16 mouse cellular contexts compared by ENCODE assay signal in the genomic region with DNA sequence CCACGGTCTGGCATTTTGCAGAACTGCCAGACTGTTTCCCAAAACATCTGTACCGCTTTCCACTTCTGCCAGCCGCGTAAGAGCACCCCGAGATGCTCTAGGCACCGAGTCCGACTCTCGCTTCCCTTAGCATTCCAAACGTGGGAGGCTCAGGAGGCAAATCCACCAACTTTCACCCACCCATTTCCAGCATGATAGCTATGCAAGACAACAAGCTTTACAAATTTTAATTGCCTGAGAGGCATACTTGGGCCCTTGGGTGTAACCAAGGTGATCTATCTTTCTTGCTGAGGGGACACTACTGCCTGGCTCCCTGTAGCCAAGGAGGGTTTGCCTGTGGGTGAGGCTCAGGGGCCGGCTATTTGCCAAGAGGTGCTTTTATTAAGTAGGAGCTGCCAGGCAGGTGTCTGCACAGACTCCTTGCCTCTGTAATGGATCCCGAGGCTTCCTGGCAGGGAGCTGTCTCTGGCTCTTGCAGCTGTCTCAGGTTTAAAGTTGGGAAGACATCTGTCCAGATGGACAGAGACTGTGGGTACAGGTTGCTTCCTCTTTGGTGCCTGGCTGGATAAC. TPM values are rescaled to one million over a fixed set of nuclear protein-coding genes. Genes with fewer than 3 reads are reported as not detected.
DNase-seq lines count a peak whose midpoint lies in the region; ATAC-seq and TF ChIP-seq lines count a peak whose summit lies in the region.
"Had no signal": no experiment of that assay in that cellular context is flagged by ENCODE, and none has a peak within 500 bp of the region (broad histone marks: within the 10 kb centered on the region; RNA-seq: fewer than 3 reads in every experiment).

No protein-coding gene starts in this region.

- TF ChIP-seq POLR2A in thymus, adult 2 months (IDR thresholded peaks at IDR 0.05; ENCODE audit: control insufficient read depth, extremely low read depth, insufficient read depth, low read length, poor library complexity): no peak

- H3K9ac ChIP-seq in midbrain, embryonic 13.5 days (replicated peaks): 0 out of 2 replicates have a peak overlapping the region, but pooled peaks have one; percentile 19
- H3K9ac ChIP-seq in lung, embryonic 15.5 days: no peak overlapping the region
- H3K9ac ChIP-seq in stomach, postnatal 0 days (ENCODE audit: low read length): no peak overlapping the region
- H3K9ac ChIP-seq: embryonic facial prominence, embryonic 12.5 days; limb, embryonic 15.5 days; neural tube, embryonic 12.5 days had no signal

- ATAC-seq in frontal cortex, adult (ENCODE audit: low TSS enrichment): peak; percentile 32; the same call in 1 of the 2 replicates
- no peak for ATAC-seq in midbrain, embryonic 13.5 days
- ATAC-seq in lung, embryonic 15.5 days (ENCODE audit: borderline replicate concordance, extremely low read depth, low FRiP score, low TSS enrichment): no peak
- no peak for ATAC-seq in stomach, postnatal 0 days (ENCODE audit: low FRiP score, low TSS enrichment)

- no peak overlapping the region for H3K4me2 ChIP-seq in midbrain, embryonic 13.5 days (replicated peaks)
- H3K4me2 ChIP-seq in lung, embryonic 15.5 days: peak overlapping the region; percentile 20
- peak overlapping the region; percentile 3; the same call in 1 of the 2 replicates for H3K4me2 ChIP-seq in stomach, postnatal 0 days (replicated peaks; ENCODE audit: low read depth)
- H3K4me2 ChIP-seq: embryonic facial prominence, embryonic 12.5 days; limb, embryonic 15.5 days; midbrain, embryonic 11.5 days; neural tube, embryonic 12.5 days had no signal

- TF ChIP-seq EP300 in stomach, postnatal 0 days (optimal IDR thresholded peaks at IDR 0.05): no peak

- intact Hi-C loops in heart, postnatal 10 days (cut with DNase I): loop anchor here (2.0 to 5.0 kb wide), 5 partner anchors 97 to 675 kb away; no protein-coding TSS in a partner anchor

- peaks cover 13% of the 10 kb centered on the region for H3K4me1 ChIP-seq in midbrain, embryonic 13.5 days (replicated peaks)
- peaks cover 16% of the 10 kb centered on the region for H3K4me1 ChIP-seq in midbrain, embryonic 10.5 days
- peaks cover 22% of the 10 kb centered on the region for H3K4me1 ChIP-seq in lung, embryonic 15.5 days
- no peaks in the 10 kb centered on the region; the same call in 1 of the 2 replicates for H3K4me1 ChIP-seq in stomach, postnatal 0 days (replicated peaks; ENCODE audit: control insufficient read depth, insufficient read depth)
- H3K4me1 ChIP-seq in thymus, adult 2 months (replicated peaks; ENCODE audit: control insufficient read depth, insufficient read depth, low read length): peaks cover 5% of the 10 kb centered on the region; the same call in 1 of the 2 replicates

- no peak for DNase-seq in frontal cortex, postnatal 25 days (ENCODE audit: low spot score in 2 of 2)
- no peak for DNase-seq in midbrain, embryonic 10.5 days (ENCODE audit: low spot score)
- peak; percentile 27 for DNase-seq in stomach, postnatal 0 days (ENCODE audit: low spot score)
- DNase-seq in thymus, adult 2 months: no peak
- no peak for DNase-seq in heart, postnatal 10 days
- DNase-seq: cerebellum, postnatal 14 days; heart, postnatal 14 days had no signal

- no peak overlapping the region for H3K4me3 ChIP-seq in midbrain, embryonic 13.5 days (replicated peaks)
- no peak overlapping the region for H3K4me3 ChIP-seq in midbrain, embryonic 10.5 days
- H3K4me3 ChIP-seq in lung, embryonic 15.5 days: no peak overlapping the region
- H3K4me3 ChIP-seq in stomach, postnatal 0 days (ENCODE audit: low read depth, low read length): no peak overlapping the region
- H3K4me3 ChIP-seq in thymus, adult 2 months (ENCODE audit: control insufficient read depth, insufficient read depth, low read length): no peak overlapping the region
- H3K4me3 ChIP-seq: embryonic facial prominence, embryonic 12.5 days; limb, embryonic 15.5 days; neural tube, embryonic 12.5 days had no signal

- peaks cover 9% of the 10 kb centered on the region; the same call in 1 of the 2 replicates for H3K27me3 ChIP-seq in midbrain, embryonic 13.5 days
- H3K27me3 ChIP-seq in midbrain, embryonic 10.5 days (ENCODE audit: low read depth, poor library complexity, severe bottlenecking): peaks cover 36% of the 10 kb centered on the region
- H3K27me3 ChIP-seq in lung, embryonic 15.5 days: no peaks in the 10 kb centered on the region; the same call in 1 of the 2 replicates
- no peaks in the 10 kb centered on the region for H3K27me3 ChIP-seq in stomach, postnatal 0 days (ENCODE audit: control insufficient read depth, insufficient read depth, low read length)
- no peaks in the 10 kb centered on the region for H3K27me3 ChIP-seq in thymus, adult 2 months (ENCODE audit: control insufficient read depth, insufficient read depth, low read length)
- H3K27me3 ChIP-seq: embryonic facial prominence, embryonic 12.5 days; limb, embryonic 15.5 days; neural tube, embryonic 12.5 days had no signal

- no peaks in the 10 kb centered on the region for H3K9me3 ChIP-seq in midbrain, embryonic 13.5 days
- no peaks in the 10 kb centered on the region for H3K9me3 ChIP-seq in midbrain, embryonic 10.5 days (replicated peaks)
- no peaks in the 10 kb centered on the region for H3K9me3 ChIP-seq in lung, embryonic 15.5 days
- no peaks in the 10 kb centered on the region for H3K9me3 ChIP-seq in stomach, postnatal 0 days (ENCODE audit: control insufficient read depth, low read length)
- H3K9me3 ChIP-seq: embryonic facial prominence, embryonic 12.5 days; limb, embryonic 15.5 days; neural tube, embryonic 12.5 days had no signal

- H3K27ac ChIP-seq in midbrain, embryonic 13.5 days: no peak overlapping the region
- no peak overlapping the region; the same call in 1 of the 2 replicates for H3K27ac ChIP-seq in midbrain, embryonic 10.5 days (replicated peaks)
- peak overlapping the region; percentile 35; the same call in 1 of the 2 replicates for H3K27ac ChIP-seq in lung, embryonic 15.5 days
- H3K27ac ChIP-seq in stomach, postnatal 0 days (replicated peaks): peak overlapping the region; percentile 30; the same call in 1 of the 2 replicates
- H3K27ac ChIP-seq in thymus, adult 2 months (ENCODE audit: control insufficient read depth, insufficient read depth, low read length): no peak overlapping the region
- H3K27ac ChIP-seq: embryonic facial prominence, embryonic 12.5 days; kidney, postnatal 0 days; limb, embryonic 15.5 days; neural tube, embryonic 12.5 days had no signal

- H3K36me3 ChIP-seq in midbrain, embryonic 13.5 days: no peaks in the 10 kb centered on the region
- H3K36me3 ChIP-seq in midbrain, embryonic 10.5 days: no peaks in the 10 kb centered on the region
- H3K36me3 ChIP-seq in lung, embryonic 15.5 days: no peaks in the 10 kb centered on the region
- no peaks in the 10 kb centered on the region for H3K36me3 ChIP-seq in stomach, postnatal 0 days (ENCODE audit: control insufficient read depth, insufficient read depth, low read length)
- no peaks in the 10 kb centered on the region for H3K36me3 ChIP-seq in thymus, adult 2 months (ENCODE audit: control insufficient read depth, insufficient read depth, low read length)
- H3K36me3 ChIP-seq: embryonic facial prominence, embryonic 12.5 days; limb, embryonic 15.5 days; neural tube, embryonic 12.5 days had no signal

- TF ChIP-seq CTCF in stomach, postnatal 0 days (IDR thresholded peaks at IDR 0.05; ENCODE audit: low read depth): no peak
- no peak for TF ChIP-seq CTCF in thymus, adult 2 months (IDR thresholded peaks at IDR 0.05; ENCODE audit: borderline replicate concordance, control insufficient read depth, extremely low read depth, insufficient read depth, low read length, poor library complexity)

- 76% methylated on average over 11 of the region's 11 CpGs for WGBS in midbrain, embryonic 13.5 days
- WGBS in midbrain, embryonic 10.5 days: 76% methylated on average over 11 of the region's 11 CpGs
- WGBS in lung, embryonic 15.5 days: 72% methylated on average over 11 of the region's 11 CpGs
- 72% methylated on average over 11 of the region's 11 CpGs for WGBS in stomach, postnatal 0 days
- 82% methylated on average over 11 of the region's 11 CpGs for WGBS in thymus, adult 2 months

RNA-seq across cellular contexts. Expression of a gene that starts 2.8 kb away (rescaled TPM):
- 0.13 TPM in 1 of 2 replicates, not detected in the other for polyA plus RNA-seq in midbrain, embryonic 13.5 days (2015; fragmentation: Nextera tagmentation; extraction: Ambion mirVana)
- 0.05 and 0.09 TPM in 2 replicates for polyA plus RNA-seq in midbrain, embryonic 10.5 days (2016; fragmentation: Nextera tagmentation; extraction: Ambion mirVana)
- polyA plus RNA-seq in lung, embryonic 15.5 days (2015; fragmentation: Nextera tagmentation; extraction: Ambion mirVana): 0.09 TPM in 1 of 2 replicates, not detected in the other
- polyA plus RNA-seq in stomach, postnatal 0 days (2015; fragmentation: Nextera tagmentation; extraction: Ambion mirVana): 10.1 and 12.8 TPM in 2 replicates
- 0.08 and 0.12 TPM in 2 replicates for polyA plus RNA-seq in thymus, adult 2 months (2012; rRNA removed)
- not detected for total RNA-seq in heart, postnatal 10 days (2021)
- total RNA-seq: heart, postnatal 14 days; layer of hippocampus, postnatal 14 days had no signal
- polyA plus RNA-seq: limb, embryonic 15.5 days; midbrain, embryonic 11.5 days had no signal

RNA-seq across cellular contexts. Expression of a gene that starts 44.6 kb away (rescaled TPM):
- polyA plus RNA-seq in midbrain, embryonic 13.5 days (2015; fragmentation: Nextera tagmentation; extraction: Ambion mirVana): 75.3 and 80.9 TPM in 2 replicates
- polyA plus RNA-seq in midbrain, embryonic 10.5 days (2016; fragmentation: Nextera tagmentation; extraction: Ambion mirVana): 83.2 and 93.6 TPM in 2 replicates
- 135 and 136 TPM in 2 replicates for polyA plus RNA-seq in lung, embryonic 15.5 days (2015; fragmentation: Nextera tagmentation; extraction: Ambion mirVana)
- 54.4 and 55.6 TPM in 2 replicates for polyA plus RNA-seq in stomach, postnatal 0 days (2015; fragmentation: Nextera tagmentation; extraction: Ambion mirVana)
- 19.4 and 23.3 TPM in 2 replicates for polyA plus RNA-seq in thymus, adult 2 months (2012; rRNA removed)
- total RNA-seq in heart, postnatal 10 days (2021): 10 to 100 TPM; 87.8 to 91.2 TPM

Comparison
In these comparisons a context has a peak if more than half of its experiments do, and no peak if none do; other contexts are left out.
1. H3K27ac ChIP-seq: peak in lung, embryonic 15.5 days (single experiment) and stomach, postnatal 0 days (single experiment); none in midbrain, embryonic 13.5 days (single experiment), midbrain, embryonic 10.5 days (single experiment) and thymus, adult 2 months (single experiment).